Mouse (Mus musculus): ENCODE data around the gene Olfr65. TPM values are rescaled to one million over a fixed set of nuclear protein-coding genes. Genes with fewer than 3 reads are reported as not detected.

Gene Olfr65
- total and polyA plus RNA-seq, 3 experiments = not detected

DNA sequence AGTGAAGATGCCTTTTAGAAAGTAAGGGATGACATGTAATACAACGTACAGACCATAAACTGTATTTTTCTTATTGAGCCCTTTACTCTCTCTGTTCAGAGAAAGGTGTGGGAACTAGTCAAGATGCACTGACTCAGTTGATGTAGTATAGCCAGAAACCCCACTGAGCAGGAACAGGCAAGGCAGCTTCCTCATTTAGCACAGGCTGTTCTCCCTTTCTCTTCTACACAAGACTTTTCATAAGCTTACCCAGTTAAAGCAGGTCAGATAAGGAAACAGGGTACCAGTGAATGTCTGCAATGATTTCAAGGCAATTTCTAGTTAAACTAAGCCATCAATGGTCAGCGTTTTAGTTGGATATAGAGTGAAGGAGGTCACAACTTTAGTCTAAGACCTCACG, 41.8 kb upstream of the Olfr65 start:
- peaks cover 8 to 33% of the 10 kb centered on the region in 2 experiments; a peak in 3 of 4 replicates for H3K4me1 ChIP-seq (ENCODE audit: control insufficient read depth in 1 of 2, insufficient read depth in 2 of 2)
- no peaks in the 10 kb centered on the region for H3K79me2 ChIP-seq (replicated peaks; ENCODE audit: control insufficient read depth, extremely low read depth, insufficient read depth, poor library complexity, severe bottlenecking)
- no peaks in the 10 kb centered on the region for H3K9me3 ChIP-seq (replicated peaks; ENCODE audit: low read length)
- no peak for TF ChIP-seq POLR2A (IDR thresholded peaks at IDR 0.05; ENCODE audit: low read depth, low read length)
- no peak for TF ChIP-seq CTCF (conservative IDR thresholded peaks at IDR 0.05 in 1 of 2, IDR thresholded peaks at IDR 0.05 in 1 of 2; ENCODE audit: low read depth in 2 of 2, low read length in 2 of 2)
- TF ChIP-seq CHD2 (IDR thresholded peaks at IDR 0.05; ENCODE audit: low read length) = no peak
- TF ChIP-seq PAX5 (IDR thresholded peaks at IDR 0.05; ENCODE audit: low read length) = no peak
- no peak for TF ChIP-seq JUN (IDR thresholded peaks at IDR 0.05; ENCODE audit: insufficient read depth, low read depth, low read length)
- TF ChIP-seq EP300 (IDR thresholded peaks at IDR 0.05; ENCODE audit: low read length) = no peak
- TF ChIP-seq TCF12 (IDR thresholded peaks at IDR 0.05; ENCODE audit: low read depth, low read length) = no peak
- no peak for TF ChIP-seq SMC3 (IDR thresholded peaks at IDR 0.05; ENCODE audit: low read depth, low read length)
- TF ChIP-seq ZKSCAN1 (IDR thresholded peaks at IDR 0.05; ENCODE audit: borderline replicate concordance, low read depth, low read length) = no peak
- no peak for TF ChIP-seq E2F4 (IDR thresholded peaks at IDR 0.05; ENCODE audit: insufficient replicate concordance, low read depth, low read length)
- no peak for TF ChIP-seq RAD21 (IDR thresholded peaks at IDR 0.05; ENCODE audit: low read depth, low read length)
- no peak for TF ChIP-seq IRF4 (IDR thresholded peaks at IDR 0.05; ENCODE audit: low read depth, low read length)
- no peak for TF ChIP-seq BHLHE40 (IDR thresholded peaks at IDR 0.05; ENCODE audit: low read depth, low read length)
- no peak for TF ChIP-seq ZMIZ1 (IDR thresholded peaks at IDR 0.05; ENCODE audit: low read depth, low read length)
- TF ChIP-seq NRF1 (IDR thresholded peaks at IDR 0.05; ENCODE audit: low read depth, low read length) = no peak
- no peak for TF ChIP-seq CHD1 (IDR thresholded peaks at IDR 0.05; ENCODE audit: low read depth, low read length)
- no peak for TF ChIP-seq MAFK (IDR thresholded peaks at IDR 0.05; ENCODE audit: insufficient replicate concordance, low read length)
- no peak for TF ChIP-seq MYC (IDR thresholded peaks at IDR 0.05; ENCODE audit: low read depth, low read length)
- TF ChIP-seq MAX (IDR thresholded peaks at IDR 0.05; ENCODE audit: low read length) = no peak
- no peak for TF ChIP-seq USF1 (IDR thresholded peaks at IDR 0.05; ENCODE audit: low read depth, low read length)
- no peaks in the 10 kb centered on the region for H3K36me3 ChIP-seq (replicated peaks in 1 of 2; ENCODE audit: control insufficient read depth in 1 of 2, insufficient read depth in 1 of 2, low read length in 1 of 2)
- H3K4me3 ChIP-seq (replicated peaks in 1 of 3; ENCODE audit: low read depth in 2 of 3, low read length in 2 of 3, poor library complexity in 1 of 3) = no peak overlapping the region
- in situ Hi-C loops (cut with MboI; ENCODE audit: low pct_ligation_motif_present, low pct_unique_long_range_greater_than_20kb, low sequenced_read_pairs) (no loop called here), dilution Hi-C loops (cut with MboI; ENCODE audit: extremely low pct_ligation_motif_present, extremely low pct_unique_long_range_greater_than_20kb, low sequenced_read_pairs) (no loop called here)
- H3K27ac ChIP-seq (ENCODE audit: insufficient read depth, low read depth) = no peak overlapping the region
- H3K4me2 ChIP-seq (ENCODE audit: insufficient read depth, low read depth, poor library complexity, severe bottlenecking) = peak overlapping the region; percentile 56
- no peak overlapping the region for H3K9ac ChIP-seq (ENCODE audit: insufficient read depth, low read depth)
- peak; percentile 48 for DNase-seq (ENCODE audit: extremely low read depth)
- H3K27me3 ChIP-seq (replicated peaks) = no peaks in the 10 kb centered on the region

DNA sequence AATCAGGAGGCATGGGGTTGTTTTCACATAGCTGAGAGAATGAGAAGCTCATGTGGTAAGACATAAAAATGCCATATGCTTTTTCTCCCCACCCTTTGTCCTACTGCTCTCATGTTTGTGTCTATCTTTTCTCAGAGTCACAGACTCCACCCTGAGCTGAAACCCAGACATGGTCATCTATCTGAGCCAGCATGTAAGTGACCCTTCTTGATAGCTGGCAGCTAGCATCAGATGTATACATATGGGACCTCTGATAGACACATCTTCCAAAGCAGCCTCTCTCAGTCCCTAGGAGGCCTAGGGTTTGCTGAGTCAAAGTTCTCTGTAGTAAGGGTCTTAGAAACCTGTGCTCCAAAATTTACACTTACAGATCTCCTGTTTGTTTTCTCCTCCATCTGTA, 37.6 kb upstream of the Olfr65 start:
- H3K9me3 ChIP-seq (replicated peaks; ENCODE audit: low read length) = no peaks in the 10 kb centered on the region
- in situ Hi-C loops (cut with MboI; ENCODE audit: low pct_ligation_motif_present, low pct_unique_long_range_greater_than_20kb, low sequenced_read_pairs) = loop anchor here (5.0 kb wide), 1 partner anchor 63 kb away; no protein-coding TSS in a partner anchor
- DNase-seq (ENCODE audit: extremely low read depth) = no peak
- H3K27ac ChIP-seq (ENCODE audit: insufficient read depth, low read depth) = no peak overlapping the region
- no peaks in the 10 kb centered on the region for H3K36me3 ChIP-seq (replicated peaks in 1 of 2; ENCODE audit: control insufficient read depth in 1 of 2, insufficient read depth in 1 of 2, low read length in 1 of 2)
- no peak overlapping the region for H3K4me2 ChIP-seq (ENCODE audit: insufficient read depth, low read depth, poor library complexity, severe bottlenecking)
- dilution Hi-C loops (cut with MboI; ENCODE audit: extremely low pct_ligation_motif_present, extremely low pct_unique_long_range_greater_than_20kb, low sequenced_read_pairs) = no loop called here
- no peaks in the 10 kb centered on the region for H3K27me3 ChIP-seq (replicated peaks)
- TF ChIP-seq EP300 (IDR thresholded peaks at IDR 0.05; ENCODE audit: low read length) (no peak), POLR2AphosphoS2 (IDR thresholded peaks at IDR 0.05; ENCODE audit: low read depth, low read length) (no peak), KAT2A (IDR thresholded peaks at IDR 0.05; ENCODE audit: insufficient replicate concordance, low read length) (no peak), ETS1 (conservative IDR thresholded peaks at IDR 0.05; ENCODE audit: low read depth, low read length) (no peak), UBTF (IDR thresholded peaks at IDR 0.05; ENCODE audit: low read depth, low read length) (no peak), NRF1 (IDR thresholded peaks at IDR 0.05; ENCODE audit: low read depth, low read length) (no peak), ZNF384 (IDR thresholded peaks at IDR 0.05; ENCODE audit: low read depth, low read length) (no peak), HCFC1 (IDR thresholded peaks at IDR 0.05; ENCODE audit: low read depth, low read length) (no peak), BHLHE40 (IDR thresholded peaks at IDR 0.05; ENCODE audit: low read depth, low read length) (no peak), CHD2 (IDR thresholded peaks at IDR 0.05; ENCODE audit: low read length) (no peak), MEF2A (IDR thresholded peaks at IDR 0.05; ENCODE audit: borderline replicate concordance, low read depth, low read length) (no peak), IRF4 (IDR thresholded peaks at IDR 0.05; ENCODE audit: low read depth, low read length) (no peak), MXI1 (IDR thresholded peaks at IDR 0.05; ENCODE audit: low read depth, low read length) (no peak)
- peaks cover 8 to 16% of the 10 kb centered on the region in 2 experiments; a peak in 3 of 4 replicates for H3K4me1 ChIP-seq (ENCODE audit: control insufficient read depth in 1 of 2, insufficient read depth in 2 of 2)
- no peak overlapping the region for H3K9ac ChIP-seq (ENCODE audit: insufficient read depth, low read depth)
- no peaks in the 10 kb centered on the region for H3K79me2 ChIP-seq (replicated peaks; ENCODE audit: control insufficient read depth, extremely low read depth, insufficient read depth, poor library complexity, severe bottlenecking)
- H3K4me3 ChIP-seq (replicated peaks in 1 of 3; ENCODE audit: low read depth in 2 of 3, low read length in 2 of 3, poor library complexity in 1 of 3) = no peak overlapping the region

Data from CH12.LX (cell line).